Mouse (Mus musculus): Measurements from ENCODE around the gene Dbx1.

Dbx1 gene

DNA sequence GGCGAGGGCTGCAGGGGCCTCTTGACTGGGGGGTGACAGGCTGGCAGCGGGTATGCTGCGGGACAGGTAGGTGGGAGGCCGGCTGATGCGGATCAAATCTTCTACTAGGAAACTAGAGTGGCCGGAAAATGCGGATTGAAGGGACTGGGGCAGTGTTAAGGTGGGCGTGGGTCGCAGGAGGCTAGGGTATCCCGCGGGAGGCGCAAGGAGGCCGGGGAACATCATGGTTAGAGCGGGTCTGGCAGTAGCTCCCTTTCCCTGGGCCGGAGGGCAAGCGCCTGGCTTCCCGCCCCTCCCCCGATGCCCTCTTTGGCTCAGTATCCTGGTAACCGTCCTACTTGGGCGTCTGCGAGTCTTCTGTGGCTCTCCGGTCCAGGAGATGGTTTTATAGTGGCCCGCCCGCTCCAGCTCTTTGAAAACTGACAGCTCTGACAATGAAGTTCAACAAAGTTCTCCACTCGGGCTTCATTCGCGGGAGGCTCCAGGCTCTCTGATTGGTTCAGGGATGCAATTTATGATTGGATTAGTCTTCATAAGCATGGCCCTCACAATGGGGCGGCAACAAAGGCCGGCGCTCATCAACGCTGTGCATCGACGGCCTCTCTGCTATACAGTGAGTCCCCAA, at the start of gene Dbx1:
Gene Dbx1 (minus strand): TSS at position 359 of the 625 bp plus-strand sequence.
- DNase-seq (ENCODE audit: low read depth, low spot score), result no peak

DNA sequence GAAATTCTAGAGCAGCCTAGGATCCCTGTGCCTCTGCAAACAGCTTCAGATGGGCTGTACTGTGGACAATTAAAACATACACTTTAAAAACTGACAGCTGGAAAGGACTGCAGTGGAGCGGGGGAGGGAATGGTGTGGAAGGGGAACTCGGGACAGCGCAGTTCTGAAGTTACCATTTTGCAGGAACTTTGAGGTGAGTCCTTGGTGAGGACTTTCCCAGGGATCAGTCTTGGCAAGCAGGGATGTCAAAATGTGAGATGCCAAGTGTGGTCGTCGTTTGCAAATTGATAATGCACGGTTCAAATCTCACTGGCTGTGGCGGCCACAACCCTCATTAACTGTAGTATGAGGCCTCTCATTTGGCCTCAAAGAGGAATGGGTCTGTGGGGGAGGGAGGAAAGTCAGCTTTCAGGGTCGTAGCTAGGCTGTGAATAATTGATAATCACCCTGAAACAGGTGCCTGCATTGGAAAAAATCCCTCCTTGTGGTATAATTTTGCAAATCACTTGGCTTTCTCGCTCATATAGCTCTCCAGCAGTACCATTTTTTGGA, 42.3 kb upstream of the Dbx1 start:
- no peak for DNase-seq (ENCODE audit: low read depth, low spot score)

DNA sequence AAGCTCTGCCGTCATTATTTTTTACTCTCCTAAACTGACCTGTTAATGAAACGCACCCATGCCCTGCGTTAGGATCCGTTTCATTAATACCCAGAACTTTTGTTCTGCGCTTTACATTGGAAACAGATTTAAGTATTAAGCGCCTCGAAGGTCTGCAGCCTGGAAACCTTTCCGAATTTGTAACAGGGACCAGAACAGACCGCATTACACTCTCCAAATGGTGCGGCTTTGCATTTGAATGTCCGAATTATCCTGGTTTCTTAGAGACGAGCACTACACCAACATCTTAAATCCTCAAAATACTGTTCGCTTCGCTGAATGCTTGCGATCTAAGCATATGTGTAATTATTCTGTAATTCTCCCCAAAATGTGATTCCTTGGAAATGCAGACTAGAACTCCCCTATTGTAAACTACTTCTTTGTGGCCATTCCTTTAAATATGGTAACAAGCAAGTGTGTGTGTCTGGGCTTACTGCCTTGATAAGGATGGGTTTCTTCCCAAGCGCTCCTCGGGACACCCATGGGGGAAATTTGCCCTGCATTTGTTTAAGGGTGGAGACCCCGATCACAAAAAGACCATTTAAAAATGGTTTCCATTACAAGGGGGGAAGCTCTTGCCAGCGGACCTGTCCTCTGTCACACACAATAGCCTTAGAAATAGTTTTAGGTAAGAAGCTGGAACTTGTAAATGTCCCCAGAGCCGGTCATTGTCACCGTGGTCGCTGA, 41.6 kb upstream of the Dbx1 start:
- no peak for DNase-seq (ENCODE audit: low read depth, low spot score)

DNA sequence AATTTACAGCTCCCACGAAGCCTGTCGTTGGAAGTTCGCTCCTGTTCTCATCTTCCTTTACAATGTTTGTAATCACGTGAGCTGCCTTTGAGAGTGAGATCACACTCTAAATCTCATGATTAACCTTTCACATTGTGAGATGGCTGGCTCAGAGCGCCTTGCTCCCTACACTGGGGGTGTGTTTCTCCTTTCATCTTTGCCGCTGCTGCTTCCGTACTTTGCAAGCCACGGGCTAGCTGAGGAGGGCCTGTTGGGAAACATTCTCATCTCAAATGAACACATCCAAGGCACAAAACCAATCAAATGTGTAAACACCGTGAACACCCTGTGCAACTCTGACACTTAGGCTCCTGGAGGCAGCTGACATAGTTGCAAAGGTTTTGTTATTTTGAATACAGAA, 40.5 kb upstream of the Dbx1 start:
- DNase-seq (ENCODE audit: low read depth, low spot score), result no peak

DNA sequence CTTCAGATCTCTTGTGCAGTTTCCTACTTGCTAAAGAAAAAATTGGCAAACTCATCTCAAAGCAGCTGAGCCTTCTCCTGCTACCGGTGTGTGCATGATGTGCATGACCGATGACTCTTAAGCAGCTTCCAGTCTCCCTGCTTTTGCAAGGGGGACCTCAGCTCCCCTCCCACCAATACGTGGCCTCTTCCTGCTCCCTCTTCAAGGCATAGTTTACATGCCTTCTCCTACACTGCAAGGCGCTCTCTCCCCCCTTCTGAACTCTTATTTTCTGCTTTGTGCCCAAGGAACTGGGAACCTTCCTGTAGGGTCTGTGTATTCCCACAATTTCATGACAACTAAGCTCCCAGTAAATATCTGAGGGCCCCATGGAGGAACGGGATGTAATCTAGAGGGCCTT, 40.0 kb upstream of the Dbx1 start:
- DNase-seq (ENCODE audit: low read depth, low spot score), result no peak

DNA sequence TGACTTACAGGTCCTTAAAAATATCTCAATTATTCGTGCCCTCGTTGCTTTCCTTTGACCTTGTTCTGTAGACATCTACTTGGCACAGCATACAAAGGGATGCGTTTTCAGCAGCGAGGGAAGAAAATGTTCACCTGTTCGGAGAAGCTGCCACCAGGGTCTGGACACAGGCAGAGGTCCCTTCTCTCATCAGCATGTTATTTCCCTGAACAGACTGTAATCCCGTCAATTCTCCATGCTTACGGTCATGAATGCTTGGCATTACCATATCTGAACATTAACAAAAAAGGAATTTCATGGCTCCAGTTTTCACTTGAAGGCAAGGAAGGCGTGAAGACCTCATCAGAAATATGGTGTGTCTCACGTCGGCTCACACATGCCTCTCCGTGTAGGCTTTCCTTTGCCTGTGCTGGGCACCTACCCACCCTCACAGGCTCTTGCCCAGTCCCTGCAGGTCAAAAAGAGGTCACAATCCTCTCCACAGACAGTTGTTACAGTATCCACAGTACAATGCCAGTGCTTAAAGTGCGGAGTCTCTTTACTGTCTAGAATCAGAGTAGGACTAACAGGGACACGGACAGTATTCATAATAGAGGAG, 31.7 kb upstream of the Dbx1 start:
- DNase-seq (ENCODE audit: low read depth, low spot score), result no peak

DNA sequence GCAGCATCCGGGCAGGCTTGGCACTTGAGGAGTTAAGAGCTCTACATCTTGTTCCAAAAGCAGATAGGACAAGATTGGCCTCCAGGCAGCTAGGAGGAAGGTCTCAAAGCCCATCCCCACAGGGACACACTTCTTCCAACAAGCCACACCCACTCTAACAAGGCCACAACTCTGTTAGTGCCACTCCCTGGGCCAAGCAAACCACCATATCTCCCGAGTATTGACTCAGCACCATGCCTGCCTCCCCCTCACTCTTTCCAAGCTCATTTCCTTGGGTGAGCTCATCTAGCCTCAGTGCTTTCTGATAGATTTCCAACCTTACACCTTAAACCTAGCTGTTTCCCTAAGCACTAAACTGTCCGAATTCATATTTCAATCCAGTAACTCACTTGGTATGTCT, 26.9 kb upstream of the Dbx1 start:
- no peak for DNase-seq (ENCODE audit: low read depth, low spot score)

DNA sequence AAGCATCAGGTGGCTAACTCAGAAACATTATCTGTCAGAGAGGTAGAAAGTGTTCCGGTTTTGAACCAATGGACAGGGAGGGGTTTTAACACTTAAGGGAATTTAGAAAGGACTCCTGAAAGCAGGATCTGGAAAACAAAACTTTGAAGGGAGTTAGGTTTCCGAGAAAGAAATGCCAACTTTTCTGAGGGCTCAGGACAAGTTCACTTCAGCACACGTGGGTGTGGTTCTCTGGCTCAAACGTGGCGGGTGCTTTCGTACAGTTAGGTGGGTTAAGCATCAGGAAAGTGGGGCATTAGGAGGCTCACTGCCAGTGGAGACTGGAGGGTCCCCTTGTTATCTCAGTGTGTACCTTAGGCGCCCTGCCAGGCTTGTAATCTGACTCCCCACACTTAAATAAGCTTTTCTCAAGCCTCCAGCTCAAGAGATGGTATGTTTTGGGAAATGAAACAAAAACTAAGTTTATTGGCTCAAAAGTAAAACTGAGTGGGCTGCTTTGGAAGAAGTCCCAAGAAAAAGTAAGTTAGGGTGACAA, 25.9 kb upstream of the Dbx1 start:
- DNase-seq (ENCODE audit: low read depth, low spot score), result no peak

DNA sequence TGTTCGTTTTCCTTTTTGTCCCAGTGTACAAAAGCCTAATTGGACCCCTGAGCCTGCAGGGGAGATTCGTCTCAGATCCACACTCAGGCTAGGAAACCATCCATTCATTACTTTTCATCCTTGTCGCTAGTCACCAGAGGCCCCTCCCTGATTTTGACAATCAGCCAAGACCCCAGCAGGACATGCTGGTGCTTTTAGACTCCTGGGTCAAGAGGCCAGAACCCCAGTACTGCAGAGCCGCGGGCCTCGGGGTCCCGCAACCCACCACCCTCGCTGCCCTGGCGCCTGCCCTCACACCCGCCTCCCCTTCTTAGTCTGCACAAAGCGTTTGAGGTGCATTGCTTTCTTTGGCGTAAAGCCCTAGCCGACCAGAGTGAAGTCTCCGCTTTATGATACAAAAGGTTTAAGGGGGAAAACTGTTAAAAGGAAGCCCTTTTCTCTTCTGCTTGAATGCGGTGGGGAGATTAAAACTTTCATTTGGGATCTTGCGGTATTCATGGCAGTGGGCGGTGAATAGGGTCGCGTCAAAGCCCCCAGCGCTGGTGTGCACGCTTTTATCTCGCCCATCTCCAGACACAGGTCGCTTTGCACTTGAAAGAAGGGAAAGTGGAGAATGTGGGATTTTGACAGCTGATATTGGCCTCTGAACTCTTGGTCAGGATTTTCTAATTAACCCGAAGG, 25.3 kb upstream of the Dbx1 start:
- no peak for DNase-seq (ENCODE audit: low read depth, low spot score)

DNA sequence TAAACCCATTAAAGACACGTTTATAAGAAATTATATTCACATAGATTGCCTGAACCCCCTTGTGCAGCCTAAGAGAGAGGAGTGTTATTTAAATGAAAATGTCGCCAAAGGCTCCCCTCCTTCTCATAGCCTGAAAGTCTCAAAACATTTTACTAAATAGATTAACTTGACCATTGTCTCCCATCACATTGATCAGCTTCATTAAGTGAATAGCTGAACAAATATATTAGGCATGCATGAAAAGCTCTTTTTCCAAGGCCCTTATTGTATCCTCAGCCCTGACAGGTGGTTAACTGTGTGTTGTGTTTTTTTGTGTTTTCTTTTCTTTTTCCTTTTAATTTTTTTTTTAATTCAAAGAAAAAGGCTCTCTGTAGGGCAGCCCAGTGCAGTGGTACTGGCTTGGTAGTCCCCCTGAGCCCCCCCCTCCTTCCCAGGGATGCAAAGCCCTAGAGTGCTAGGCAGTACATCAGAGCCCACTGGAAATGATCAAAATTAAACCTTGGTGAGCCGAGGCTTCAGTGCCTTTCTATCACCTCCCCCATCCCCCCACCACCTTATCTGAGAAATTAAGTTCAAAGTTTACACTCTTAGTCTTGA, 4.2 kb upstream of the Dbx1 start:
- DNase-seq (ENCODE audit: low read depth, low spot score), result no peak

DNA sequence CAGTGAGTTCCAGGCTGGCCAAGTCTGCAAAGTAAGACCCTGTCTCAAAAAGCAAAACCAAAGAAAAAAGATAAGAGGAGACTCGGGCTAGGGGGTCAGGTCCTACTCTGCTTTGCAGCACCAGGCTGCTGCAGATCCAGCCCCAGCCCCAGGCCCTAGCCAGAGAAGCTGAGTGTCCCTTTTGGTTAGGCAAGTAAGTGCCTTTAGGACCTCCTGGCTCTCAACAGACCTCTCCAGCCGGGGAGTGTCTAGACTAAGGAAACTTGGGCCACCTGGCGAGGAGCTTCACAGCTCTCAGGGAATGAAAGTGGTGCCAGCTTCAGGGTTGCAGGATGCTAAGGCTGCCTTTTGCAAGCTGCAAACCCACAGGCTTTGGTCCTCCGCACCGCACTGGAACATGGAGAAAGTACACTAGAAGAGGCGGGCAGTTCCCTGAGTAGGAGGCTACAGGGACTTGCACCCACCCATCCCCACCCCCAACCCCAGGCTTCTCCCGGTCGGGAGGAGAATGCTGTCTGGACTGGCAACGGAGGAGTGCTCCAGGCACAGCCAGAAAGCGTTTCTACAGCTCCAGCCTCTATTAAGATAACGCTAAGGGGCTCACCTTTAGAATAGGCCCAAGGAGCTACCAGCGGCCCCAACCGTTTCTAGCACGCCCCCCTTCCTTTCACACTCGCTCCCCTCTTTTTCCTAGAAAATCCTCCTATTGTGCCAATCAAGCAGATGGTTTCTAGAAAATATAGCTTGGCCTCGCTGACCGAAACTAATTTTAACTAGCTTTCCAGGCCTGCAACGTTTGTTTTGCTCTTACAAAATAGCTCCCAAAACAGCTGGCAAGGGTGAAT, 3.4 kb upstream of the Dbx1 start:
- no peak for DNase-seq (ENCODE audit: low read depth, low spot score)

DNA sequence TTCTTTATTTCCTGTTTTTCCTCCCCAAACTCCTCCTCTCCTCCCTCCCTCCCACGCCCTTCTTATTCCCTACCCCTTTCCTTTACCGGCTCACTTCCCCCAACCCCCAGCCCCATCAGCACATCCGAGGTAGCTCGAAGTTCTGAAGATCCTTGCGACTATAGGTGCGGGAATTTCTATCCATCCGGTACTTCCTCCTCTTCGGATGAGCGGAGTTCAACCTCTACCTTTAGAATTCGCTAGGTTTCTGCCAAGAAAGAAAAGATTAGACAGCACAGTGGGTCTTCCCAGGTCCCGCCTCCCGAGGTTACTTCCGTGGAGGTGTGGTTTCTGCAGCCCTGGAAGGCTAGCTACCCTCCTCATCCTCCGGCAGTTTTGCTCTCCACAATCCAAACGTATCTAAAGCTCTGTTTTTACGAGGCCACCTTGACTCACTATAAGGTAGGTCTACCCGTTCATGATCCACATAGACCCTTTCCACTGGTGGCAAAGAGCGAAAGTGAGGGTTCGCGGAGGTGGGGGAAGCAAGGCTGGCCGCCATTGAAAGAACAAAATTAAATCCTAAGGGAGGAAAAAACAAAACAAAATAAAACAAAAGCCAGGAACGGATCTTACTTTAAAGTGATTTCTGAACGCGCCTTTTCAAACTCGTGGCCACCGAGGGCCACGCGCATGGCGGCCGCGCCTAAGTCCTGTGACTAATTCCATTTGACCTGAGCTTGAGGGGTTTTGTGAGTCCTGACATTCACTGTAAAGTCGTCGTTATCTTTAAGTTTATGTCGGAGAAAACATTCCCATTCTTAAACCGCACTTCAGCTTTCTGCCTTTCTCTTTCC, 2.5 kb upstream of the Dbx1 start:
- DNase-seq (ENCODE audit: low read depth, low spot score), result no peak

DNA sequence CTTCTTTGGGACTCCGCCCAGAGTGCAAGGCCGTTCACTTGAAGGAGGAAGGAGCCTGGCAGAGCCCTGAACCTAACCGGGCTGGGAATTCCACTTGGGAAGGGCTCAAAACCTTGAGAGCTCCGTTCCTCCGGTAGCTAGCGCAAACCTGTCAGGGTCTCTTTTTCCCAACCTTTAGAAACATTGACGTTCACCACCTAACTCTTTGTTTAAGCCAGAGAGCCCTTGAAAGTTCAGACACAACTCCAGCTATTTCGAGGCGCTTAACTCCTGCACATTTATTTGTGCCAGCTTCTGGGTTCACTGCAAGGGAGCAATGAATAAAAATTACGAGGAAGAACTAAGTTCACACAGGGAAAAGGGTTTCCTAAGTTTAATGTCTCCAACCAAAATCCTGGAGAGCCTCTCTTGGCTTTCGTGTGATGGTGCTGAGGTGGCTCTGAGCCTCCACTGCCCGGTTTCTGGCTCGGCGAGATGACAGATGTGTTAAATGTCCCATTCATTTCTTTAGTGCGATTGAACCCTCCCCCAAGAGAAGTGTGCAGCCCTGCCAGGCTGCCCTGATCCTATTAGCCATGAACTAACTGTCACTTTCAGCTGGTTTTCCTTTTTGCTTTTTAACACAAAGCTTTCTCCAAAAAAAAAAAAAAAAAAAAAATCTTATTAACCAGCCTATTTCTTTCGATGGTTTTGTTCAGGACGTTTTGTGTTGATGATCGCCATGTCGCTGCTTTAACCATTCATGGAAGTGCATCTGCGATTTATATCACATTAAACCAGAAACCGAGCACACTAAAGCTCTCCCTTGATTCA, 1.4 kb upstream of the Dbx1 start:
- DNase-seq (ENCODE audit: low read depth, low spot score), result no peak

DNA sequence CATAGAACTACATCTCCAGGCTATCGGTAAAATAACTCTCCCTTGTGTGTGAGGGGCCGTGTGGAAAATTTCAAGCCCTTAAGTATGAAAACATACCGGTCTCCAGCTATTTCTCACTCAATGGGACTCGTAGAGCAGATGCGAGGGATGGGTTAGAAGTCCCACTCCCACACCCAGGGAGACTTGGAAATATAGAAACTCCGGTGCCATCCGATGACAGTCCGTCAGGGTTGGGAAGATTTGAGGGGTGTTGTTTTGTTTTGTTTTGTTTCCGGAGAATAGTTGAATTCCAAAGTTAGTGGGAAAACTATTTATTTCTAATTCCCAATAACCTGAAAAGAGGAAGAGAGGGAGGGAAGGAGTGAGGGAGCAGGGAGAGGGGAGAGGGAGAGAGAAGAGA, 632 bp upstream of the Dbx1 start:
- DNase-seq (ENCODE audit: low read depth, low spot score), result no peak

DNA sequence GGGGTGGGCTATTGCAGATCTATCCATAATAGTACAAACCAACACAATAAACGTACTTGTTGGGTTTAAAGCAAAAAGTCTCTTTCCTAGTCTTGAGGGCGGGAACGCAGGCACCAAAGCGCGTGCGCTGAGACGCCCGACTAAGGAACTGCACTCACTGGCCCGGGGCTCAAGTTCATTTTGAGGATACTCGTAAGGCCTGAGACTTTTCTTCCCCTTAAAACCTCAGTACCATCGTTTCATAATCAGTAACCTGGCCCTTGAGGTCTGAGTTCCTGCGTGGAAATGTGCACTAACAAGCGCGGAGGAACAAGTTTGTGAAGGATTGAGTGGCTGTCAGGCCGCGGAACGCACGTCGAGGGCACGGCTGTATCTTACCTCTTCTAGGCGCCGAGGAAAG, 678 bp downstream of the Dbx1 start:
- DNase-seq (ENCODE audit: low read depth, low spot score), result no peak

DNA sequence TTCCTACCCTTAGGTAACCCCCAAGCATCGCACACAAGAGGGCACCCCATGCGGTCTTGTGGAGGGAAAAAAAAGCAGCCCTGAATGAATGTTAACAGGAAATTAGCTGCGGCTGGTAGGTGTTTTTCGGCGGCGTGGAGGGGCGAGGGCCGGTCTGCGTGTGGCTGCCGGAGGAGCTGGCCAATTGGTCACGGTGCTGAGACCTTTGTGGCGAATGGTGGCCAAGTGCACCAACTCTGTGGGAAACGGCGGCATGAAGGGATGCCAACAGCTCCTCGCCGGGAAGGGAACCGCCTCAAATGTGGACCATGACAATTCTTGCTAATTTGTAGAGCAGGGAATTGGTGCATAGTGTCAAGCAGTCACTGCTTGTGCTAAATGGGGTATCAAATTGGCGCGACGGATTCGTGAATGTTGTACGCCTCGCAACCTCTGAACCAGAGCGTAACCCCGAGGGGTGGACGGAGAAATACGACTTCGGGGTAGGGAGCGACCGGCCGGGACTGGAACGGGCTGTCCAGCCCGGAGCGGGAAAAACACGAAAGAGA, 1.5 kb downstream of the Dbx1 start:
- DNase-seq (ENCODE audit: low read depth, low spot score), result no peak

DNA sequence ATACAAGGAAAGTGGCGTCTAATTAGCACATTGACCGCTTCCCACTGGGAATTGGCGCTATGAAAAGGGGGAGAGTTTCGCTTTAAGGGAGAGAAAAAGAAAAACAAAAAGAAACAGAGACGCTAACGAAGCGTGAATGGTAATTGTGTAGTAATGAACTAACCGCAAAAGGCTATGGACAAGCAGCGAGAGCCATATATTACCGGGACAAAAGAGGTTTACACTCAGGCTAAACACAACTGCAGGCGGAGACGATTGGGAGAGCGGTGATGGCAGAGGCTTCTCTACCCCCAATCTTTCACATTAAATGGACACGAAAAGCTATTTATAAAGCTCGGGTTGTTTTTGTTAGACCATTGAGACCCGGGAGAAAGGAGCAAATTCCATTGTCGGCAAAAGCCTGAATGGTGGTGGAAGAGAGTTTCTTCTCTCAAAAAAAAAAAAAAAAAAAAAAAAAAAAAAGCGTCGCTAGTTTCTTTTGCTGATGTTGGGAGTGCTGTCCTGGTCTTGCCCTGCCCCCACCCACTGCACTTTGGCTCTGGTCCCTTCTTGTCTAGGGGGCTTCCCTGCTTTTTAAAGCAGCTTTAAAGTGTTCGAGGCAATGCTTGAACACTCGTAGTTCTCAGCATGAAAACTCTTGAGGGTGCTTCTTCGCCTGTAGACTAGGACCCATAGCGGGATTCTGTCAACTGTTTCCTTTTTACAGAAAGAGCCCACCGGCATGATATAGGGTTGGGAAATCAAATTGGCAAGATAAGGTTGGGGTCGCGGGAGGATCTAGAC, 2.2 kb downstream of the Dbx1 start:
- DNase-seq (ENCODE audit: low read depth, low spot score), result no peak
